Mouse (Mus musculus) C3H10T1/2 (cell line): ENCODE data around the gene Fam89b. TPM values are rescaled to one million over a fixed set of nuclear protein-coding genes. Genes with fewer than 3 reads are reported as not detected.

ENCODE experiments used
- polyA plus RNA-seq, 2 experiments: library from polyadenylated mRNA; unstranded; fragments of >200 nt; fragmentation: generic; extraction: Trizol; gene quantifications; one replicate each; pipeline ENCODE4 v1.2.1; 2012; ENCODE audit warnings: missing spikeins in 2 of 2

The Fam89b gene
- 100 to 1,000 TPM; 158 to 183 TPM for polyA plus RNA-seq

DNA sequence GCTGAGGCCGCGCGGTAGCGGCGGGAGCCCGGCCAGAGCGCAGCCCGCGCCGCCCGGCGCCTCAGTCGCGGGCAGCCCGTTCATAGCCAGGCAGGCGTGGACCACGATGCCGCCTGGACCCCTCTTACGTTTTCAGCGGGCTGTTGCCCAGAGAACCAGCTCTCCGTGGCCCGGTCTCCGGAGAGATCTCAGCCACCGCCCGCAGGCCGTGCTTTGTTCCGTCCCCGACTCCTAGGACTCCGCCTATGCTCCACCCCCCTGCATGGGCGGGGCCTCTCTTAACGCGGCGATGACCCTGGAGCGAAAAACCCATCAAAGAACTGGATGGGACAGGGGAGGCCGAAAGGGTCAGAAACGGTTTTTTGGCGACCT is at the start of gene Fam89b:
Gene Fam89b (minus strand): TSS at position 210 of the 372 bp plus-strand sequence.

DNA sequence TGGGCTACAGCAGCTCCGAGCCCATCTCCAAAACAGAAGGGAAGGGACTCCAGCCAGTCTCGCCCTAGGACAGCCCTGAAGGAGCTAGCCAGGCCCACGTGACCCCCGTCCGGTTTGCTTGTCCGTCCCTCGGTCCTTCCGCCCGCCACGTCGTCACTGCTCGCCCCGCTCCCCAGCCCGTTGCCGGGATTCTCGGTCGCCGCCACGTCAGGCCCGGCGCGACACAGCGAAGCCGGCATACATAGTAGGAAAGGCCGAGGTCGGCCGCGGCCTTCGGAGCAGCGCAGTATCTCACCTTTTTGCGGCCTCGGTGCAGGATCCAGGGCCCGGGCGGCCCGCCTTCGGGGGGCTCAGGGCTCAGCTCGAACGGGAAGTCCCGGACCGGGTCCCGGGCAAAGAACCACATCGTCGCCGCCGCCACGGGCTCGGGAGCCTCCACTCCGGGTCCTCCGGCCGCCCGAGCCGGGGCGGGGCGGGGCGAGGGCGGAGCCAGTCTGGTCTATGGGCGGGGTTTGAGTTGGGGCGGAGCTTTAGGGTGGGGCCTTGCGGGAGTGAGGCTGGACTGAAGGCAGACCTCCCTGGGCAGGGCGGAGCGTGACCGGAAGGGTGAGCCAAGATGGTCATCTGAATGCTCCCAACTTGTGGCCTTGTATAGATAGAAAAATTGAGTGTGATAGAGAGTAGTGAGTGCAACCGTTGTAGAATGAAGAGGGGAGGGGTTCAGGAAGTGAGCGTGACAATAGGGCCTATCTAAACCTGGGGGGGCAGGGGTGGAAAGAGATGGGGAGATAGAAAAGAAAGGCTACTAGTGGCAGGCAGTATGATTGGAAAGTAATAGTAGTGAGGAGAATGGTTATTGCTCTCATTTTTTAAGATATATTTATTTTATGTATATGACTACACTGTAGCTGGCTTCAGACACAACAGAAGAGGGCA is 41.7 kb upstream of the Fam89b start, which contains the start of gene Scyl1:
Gene Scyl1 (minus strand): TSS at position 495 of the 936 bp plus-strand sequence.

DNA sequence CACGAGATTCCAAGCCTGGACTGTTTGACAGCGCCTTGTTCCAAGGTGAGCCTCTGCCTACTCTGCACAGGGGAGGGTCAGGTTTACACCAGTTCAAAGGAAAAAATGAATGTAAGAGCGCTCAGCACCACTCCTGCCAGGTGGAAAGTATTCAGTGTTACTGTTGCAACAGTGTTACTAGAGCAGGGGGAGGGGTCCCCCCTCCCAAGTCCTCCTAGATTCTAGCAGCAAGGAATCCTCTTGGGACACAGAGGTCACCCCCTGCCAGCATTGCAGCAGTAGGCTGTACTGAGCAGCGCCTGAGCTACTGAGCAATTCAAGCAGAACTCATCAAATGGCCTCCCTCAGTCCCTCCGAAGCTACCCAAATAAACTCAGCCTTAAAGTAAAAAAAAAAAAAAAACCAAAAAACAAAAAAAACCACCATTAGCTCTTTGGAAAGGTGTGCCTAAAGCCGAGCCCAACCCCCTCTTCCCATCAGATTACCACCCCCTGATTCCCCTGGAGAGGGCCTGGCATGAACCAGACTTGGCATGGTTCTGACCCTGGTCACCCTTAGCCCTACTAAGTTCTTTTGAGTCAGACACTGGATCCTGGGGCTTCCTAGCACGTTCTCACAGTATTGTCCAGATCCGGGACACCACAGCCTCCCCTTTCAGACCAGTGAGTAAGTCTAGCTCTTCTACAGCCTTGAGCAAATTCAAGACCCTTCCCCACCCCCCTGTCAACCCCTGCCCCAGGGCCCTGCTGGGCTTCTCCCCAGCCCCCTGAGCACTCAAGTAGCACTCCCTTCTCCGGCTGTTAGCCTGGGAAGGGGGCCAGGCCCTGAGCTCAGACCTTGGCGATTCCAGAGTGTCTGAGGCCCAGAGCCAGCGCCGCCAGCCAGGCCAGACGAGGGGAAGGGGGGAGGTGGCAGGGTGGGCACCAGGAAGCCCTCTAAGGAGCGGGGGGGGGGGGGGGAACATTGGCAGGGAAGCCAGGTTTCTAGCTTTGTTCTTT is 11.2 kb upstream of the Fam89b start, which contains the start of gene Ltbp3:
Gene Ltbp3 (plus strand): TSS at position 585 of the 998 bp plus-strand sequence.

DNA sequence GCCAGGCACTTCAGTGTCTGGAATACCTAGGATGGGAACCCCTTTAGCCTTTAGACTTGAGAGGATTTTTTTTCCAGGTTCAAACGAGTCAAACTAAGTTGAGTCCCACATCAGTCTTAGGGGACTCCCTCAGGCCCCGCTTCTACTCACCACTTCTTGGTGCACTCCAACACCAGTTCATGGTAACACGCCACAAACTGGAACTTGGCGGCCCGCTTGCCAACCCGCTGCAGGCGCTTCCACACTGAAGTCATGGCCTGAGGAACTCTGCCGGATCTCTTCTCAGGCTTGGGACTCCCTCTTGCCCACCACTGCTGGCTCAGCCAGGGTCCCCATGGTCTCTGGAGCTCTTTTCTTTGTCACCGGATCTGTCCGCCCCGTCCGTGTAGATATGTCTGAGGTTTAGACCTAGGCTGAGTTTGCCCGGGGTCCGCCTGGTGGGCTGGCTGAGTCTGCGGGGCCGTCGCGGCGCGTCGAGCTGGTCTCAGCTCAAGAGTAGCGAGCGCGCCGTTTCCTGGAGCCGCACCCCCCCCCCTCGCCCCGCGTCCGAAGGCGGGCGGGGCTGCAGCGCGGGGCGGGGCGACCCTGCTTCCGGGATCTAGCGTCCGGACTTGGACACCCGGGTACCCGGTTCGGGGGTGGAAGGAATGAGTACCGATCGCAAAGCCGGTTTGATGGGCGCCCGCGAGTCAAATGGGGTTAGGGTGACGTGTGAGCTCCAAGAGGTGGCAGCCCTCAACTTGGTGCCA is 3.5 kb downstream of the Fam89b start, which contains the start of gene Ehbp1l1:
Gene Ehbp1l1 (minus strand): TSS at position 551 of the 749 bp plus-strand sequence.

DNA sequence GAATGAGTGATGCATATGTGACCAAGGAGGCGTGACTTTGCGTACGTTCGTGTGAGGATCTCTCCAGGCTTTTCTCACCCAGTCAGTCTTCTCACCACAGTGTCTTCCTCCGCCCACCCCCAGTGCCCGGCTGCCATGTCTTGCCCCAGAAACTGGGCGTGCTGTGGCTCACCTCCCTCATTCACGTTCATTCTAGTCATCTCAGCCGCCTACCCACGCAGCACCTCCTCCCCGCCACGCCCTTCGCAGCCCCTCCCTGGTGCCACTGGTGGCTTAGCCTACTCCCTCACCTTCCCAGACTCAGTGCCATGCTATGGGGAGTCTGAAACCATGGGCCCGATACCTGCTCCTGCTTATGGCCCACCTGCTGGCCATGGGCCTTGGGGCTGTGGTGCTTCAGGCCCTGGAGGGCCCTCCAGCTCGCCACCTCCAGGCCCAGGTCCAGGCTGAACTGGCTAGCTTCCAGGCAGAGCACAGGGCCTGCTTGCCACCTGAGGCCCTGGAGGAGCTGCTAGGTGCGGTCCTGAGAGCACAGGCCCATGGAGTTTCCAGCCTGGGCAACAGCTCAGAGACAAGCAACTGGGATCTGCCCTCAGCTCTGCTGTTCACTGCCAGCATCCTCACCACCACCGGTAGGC is 25.2 kb downstream of the Fam89b start, which contains the start of gene Kcnk7:
Gene Kcnk7 (plus strand): TSS at position 205 of the 638 bp plus-strand sequence.

DNA sequence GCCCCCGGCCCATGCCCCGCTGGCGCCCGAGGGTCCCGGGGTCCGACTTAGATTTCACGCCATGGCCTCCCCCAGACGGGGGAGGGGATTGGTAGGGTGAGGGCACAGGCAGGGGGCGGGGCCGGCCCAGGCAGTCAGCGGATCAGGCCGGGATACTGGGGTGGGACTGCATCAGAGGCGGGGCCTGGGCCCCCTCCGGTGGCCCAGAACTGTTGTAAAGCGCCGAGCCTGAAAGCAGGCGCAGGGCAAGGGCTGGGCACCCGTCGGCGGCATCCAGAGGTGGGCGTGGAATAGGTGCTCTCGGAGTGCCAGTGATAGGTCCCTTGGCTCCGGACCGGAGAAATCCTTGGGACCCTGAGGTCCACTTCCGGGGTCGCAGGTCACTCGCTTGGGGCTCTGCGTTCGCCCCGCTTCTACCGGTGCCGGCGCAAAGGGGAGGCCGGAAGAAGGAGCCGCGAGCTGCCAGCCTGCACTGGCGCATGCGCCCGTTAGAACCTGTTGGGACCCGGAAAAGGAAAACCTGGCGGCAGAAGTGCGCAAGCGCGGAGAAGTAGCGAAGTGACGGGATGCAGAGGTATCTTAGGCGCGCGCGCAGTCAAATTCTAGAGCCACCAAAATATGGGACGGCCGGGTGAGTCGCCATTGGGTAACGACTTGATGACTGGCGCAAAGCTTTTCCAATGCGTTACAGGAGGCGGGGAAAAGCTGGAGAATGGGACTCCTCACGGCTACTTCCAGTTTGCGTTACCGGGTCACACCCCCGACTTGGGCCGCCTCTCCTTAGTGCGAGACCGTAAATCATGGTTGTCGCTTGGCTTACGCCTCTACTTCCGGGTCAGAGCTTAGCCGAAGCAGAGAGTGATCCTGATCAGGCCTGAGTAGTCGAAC is 41.0 kb downstream of the Fam89b start, which contains the start of the genes Map3k11 and Pcnx3:
Gene Map3k11 (plus strand): TSS at position 543 of the 888 bp plus-strand sequence.
Gene Pcnx3 (minus strand): TSS at position 709 of the 888 bp plus-strand sequence.

Other genes with a start within 250 kb of the Fam89b start
- 10 to 100 TPM; 60.9 to 64.0 TPM for gene Mus81, start 241.3 kb downstream of the Fam89b start, polyA plus RNA-seq
- gene Cfl1, start 239.2 kb downstream of the Fam89b start, polyA plus RNA-seq, result 1,000 to 10,000 TPM; 1,421 to 2,469 TPM
- gene 1700020D05Rik, start 225.9 kb downstream of the Fam89b start, polyA plus RNA-seq, result under 1 TPM; 0.05 to 0.50 TPM
- 1 to 10 TPM; 1.8 to 8.4 TPM for gene Snx32, start 219.1 kb downstream of the Fam89b start, polyA plus RNA-seq
- gene Ovol1, start 169.0 kb downstream of the Fam89b start, polyA plus RNA-seq, result under 1 TPM in 1 of 2 experiments, not detected in 1; 0.02 TPM
- 1 to 10 TPM; 6.6 to 7.6 TPM for gene Ap5b1, start 161.6 kb downstream of the Fam89b start, polyA plus RNA-seq
- gene Rnaseh2c, start 127.8 kb downstream of the Fam89b start, polyA plus RNA-seq, result 100 to 1,000 TPM; 102 to 285 TPM
- 10 to 100 TPM; 20.8 to 66.9 TPM for gene Kat5, start 119.4 kb downstream of the Fam89b start, polyA plus RNA-seq
- gene Rela, start 92.2 kb downstream of the Fam89b start, polyA plus RNA-seq, result 10 to 100 TPM; 47.2 to 73.0 TPM
- gene Sipa1, start 65.9 kb downstream of the Fam89b start, polyA plus RNA-seq, result 10 to 100 TPM; 21.0 to 36.8 TPM
- gene Map3k11, start 40.9 kb downstream of the Fam89b start, polyA plus RNA-seq, result 10 to 100 TPM; 11.6 to 19.5 TPM
- 10 to 100 TPM; 16.2 to 56.0 TPM for gene Pcnx3, start 40.7 kb downstream of the Fam89b start, polyA plus RNA-seq
- under 1 TPM; 0.02 to 0.18 TPM for gene Kcnk7, start 25.3 kb downstream of the Fam89b start, polyA plus RNA-seq
- gene Ehbp1l1, start 3.3 kb downstream of the Fam89b start, polyA plus RNA-seq, result 10 to 100 TPM; 24.1 to 35.5 TPM
- 100 to 1,000 TPM; 107 to 343 TPM for gene Ltbp3, start 11.3 kb upstream of the Fam89b start, polyA plus RNA-seq
- gene Scyl1, start 41.8 kb upstream of the Fam89b start, polyA plus RNA-seq, result 10 to 100 TPM; 46.7 to 81.2 TPM
- gene Frmd8, start 145.6 kb upstream of the Fam89b start, polyA plus RNA-seq, result 10 to 100 TPM; 22.0 to 31.9 TPM
- gene Slc25a45, start 148.2 kb upstream of the Fam89b start, polyA plus RNA-seq, result 10 to 100 TPM in 1 of 2 experiments, 1 to 10 TPM in 1; 4.8 to 25.6 TPM
- gene Tigd3, start 164.5 kb upstream of the Fam89b start, polyA plus RNA-seq, result 1 to 10 TPM in 1 of 2 experiments, under 1 TPM in 1; 0.46 to 1.5 TPM
- gene Dpf2, start 183.4 kb upstream of the Fam89b start, polyA plus RNA-seq, result 10 to 100 TPM; 36.2 to 93.5 TPM
- 10 to 100 TPM; 28.5 to 39.7 TPM for gene Cdc42ep2, start 195.2 kb upstream of the Fam89b start, polyA plus RNA-seq
- gene Pola2, start 234.5 kb upstream of the Fam89b start, polyA plus RNA-seq, result 10 to 100 TPM; 33.2 to 41.9 TPM